Mouse (Mus musculus) stomach, embryonic 14.5 days (tissue): Measurements from ENCODE around the gene Ank3. TPM values are rescaled to one million over a fixed set of nuclear protein-coding genes. Genes with fewer than 3 reads are reported as not detected.

Experiments used
- ATAC-seq: fragments of 200-750 bp; cut with Nextera tagmentation; 2 replicates; pipeline ENCODE4 v1.8.0; 2017; ENCODE audit warnings: low read depth, moderate TSS enrichment; ENCODE audit not compliant: insufficient number of reproducible peaks, insufficient read depth, low FRiP score
- H3K27ac ChIP-seq: fragments of 300-500 bp; sonication (generic); 2 replicates; pipeline ENCODE4 v1.5.1; 2014; ENCODE audit warnings: mild to moderate bottlenecking, low read length, moderate library complexity, mixed read lengths
- H3K27me3 ChIP-seq: fragments of 300-500 bp; sonication (generic); 2 replicates; pipeline ENCODE4 v1.6.1; 2014; ENCODE audit warnings: low read length, control low read depth, mixed read lengths; ENCODE audit not compliant: control insufficient read depth, insufficient read depth
- H3K36me3 ChIP-seq: fragments of 300-500 bp; sonication (generic); 2 replicates; pipeline ENCODE4 v1.6.1; 2014; ENCODE audit warnings: mild to moderate bottlenecking, control low read depth, low read length, moderate library complexity, mixed read lengths; ENCODE audit not compliant: control insufficient read depth, insufficient read depth
- H3K4me1 ChIP-seq: fragments of 300-500 bp; sonication (generic); 2 replicates; pipeline ENCODE4 v1.6.1; 2014; ENCODE audit warnings: low read length, control low read depth, mixed read lengths; ENCODE audit not compliant: control insufficient read depth, insufficient read depth
- H3K4me2 ChIP-seq: fragments of 300-500 bp; sonication (generic); replicated peaks from 2 replicates; pipeline ENCODE4 v1.6.1; 2014; ENCODE audit warnings: low read depth, low read length, control low read depth
- H3K4me3 ChIP-seq: fragments of 300-500 bp; sonication (generic); 2 replicates; pipeline ENCODE4 v1.5.1; 2014; ENCODE audit warnings: low read depth, low read length, control low read depth
- H3K9ac ChIP-seq: fragments of 300-500 bp; sonication (generic); replicated peaks from 2 replicates; pipeline ENCODE4 v1.6.1; 2014; ENCODE audit warnings: low read depth, mild to moderate bottlenecking, control low read depth, low read length, moderate library complexity, mixed read lengths
- H3K9me3 ChIP-seq: fragments of 300-500 bp; sonication (generic); 2 replicates; pipeline ENCODE4 v1.6.1; 2016; ENCODE audit warnings: low read depth, low read length, control low read depth; ENCODE audit not compliant: control insufficient read depth
- WGBS: fragments of 180-500 bp; shearing (Covaris S2); extraction: QIAGEN DNeasy Blood & Tissue Kit; methylation state at CpG from one replicate; pipeline ENCODE4 v1.1.7; 2014; 5-methylcytosine and 5-hydroxymethylcytosine counted together
- polyA plus RNA-seq: library from polyadenylated mRNA; unstranded; fragments of >200 nt; fragmentation: Nextera tagmentation; extraction: Ambion mirVana; gene quantifications from 2 replicates; pipeline ENCODE4 v1.2.1, GENCODE M21; 2014

The Ank3 gene
- polyA plus RNA-seq, 1 experiment from 2014 or later, result 46.1 TPM

DNA sequence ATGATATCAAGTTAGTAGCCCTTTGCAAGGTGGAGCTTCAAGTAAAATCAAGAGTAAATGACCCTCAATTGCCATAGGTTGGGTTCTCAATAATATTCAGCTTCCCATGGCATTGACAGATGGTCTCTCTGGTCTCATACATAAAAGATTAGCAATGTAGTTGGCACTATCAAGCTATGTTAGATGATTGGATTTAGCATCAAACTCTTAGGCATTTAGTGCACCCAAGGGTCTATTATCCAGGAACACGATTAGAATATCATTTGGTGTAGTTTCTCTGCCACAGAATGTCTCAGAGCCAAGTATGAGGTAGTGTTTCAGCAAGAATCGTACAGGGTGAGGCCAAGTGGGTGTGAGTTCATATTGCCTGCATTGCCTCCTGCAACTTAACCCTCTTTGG lies 68.6 kb downstream of the Ank3 start:
- WGBS, result 82% methylated on average over 2 of the region's 2 CpGs
- no peak for ATAC-seq

DNA sequence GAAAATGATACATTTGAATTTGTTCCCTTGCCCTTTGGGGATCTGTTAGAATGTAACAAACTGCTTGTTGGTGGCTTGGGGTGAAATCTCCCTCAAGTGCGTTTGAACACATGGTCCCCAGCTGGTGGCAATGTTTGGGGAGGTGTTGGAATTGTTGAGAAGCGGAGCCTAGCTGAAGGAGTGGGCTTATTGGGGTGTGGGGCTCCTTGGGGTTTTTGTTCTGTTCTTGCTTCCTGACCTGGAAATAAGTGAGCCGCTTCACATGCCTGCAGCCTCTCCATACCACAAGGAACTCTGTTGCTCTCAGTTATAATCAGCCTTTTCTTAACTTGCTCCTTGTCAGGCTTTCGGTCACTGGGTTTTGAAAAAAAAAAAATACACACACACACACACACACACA lies 73.3 kb downstream of the Ank3 start:
- Histone ChIP-seq H3K36me3 (no peaks in the 10 kb centered on the region), H3K4me3 (no peak overlapping the region), H3K27ac (no peak overlapping the region), H3K9me3 (no peaks in the 10 kb centered on the region), H3K4me2 (no peak overlapping the region), H3K9ac (no peak overlapping the region), H3K4me1 (no peaks in the 10 kb centered on the region), H3K27me3 (no peaks in the 10 kb centered on the region)
- 77% methylated on average over 4 of the region's 4 CpGs for WGBS
- no peak for ATAC-seq

More for the DNA sequence above, 68.6 kb downstream of the Ank3 start:
- Histone ChIP-seq H3K36me3 (no peaks in the 10 kb centered on the region), H3K4me2 (no peak overlapping the region), H3K4me1 (no peaks in the 10 kb centered on the region), H3K9me3 (no peaks in the 10 kb centered on the region), H3K4me3 (no peak overlapping the region), H3K27ac (no peak overlapping the region), H3K27me3 (no peaks in the 10 kb centered on the region), H3K9ac (no peak overlapping the region)

GRCm38 (mm10) chr10:69476871-69477270 lies 78.3 kb downstream of the Ank3 start:
- WGBS, result 15% methylated on average over 1 of the region's 1 CpGs
- no peak overlapping the region for H3K9ac ChIP-seq

DNA sequence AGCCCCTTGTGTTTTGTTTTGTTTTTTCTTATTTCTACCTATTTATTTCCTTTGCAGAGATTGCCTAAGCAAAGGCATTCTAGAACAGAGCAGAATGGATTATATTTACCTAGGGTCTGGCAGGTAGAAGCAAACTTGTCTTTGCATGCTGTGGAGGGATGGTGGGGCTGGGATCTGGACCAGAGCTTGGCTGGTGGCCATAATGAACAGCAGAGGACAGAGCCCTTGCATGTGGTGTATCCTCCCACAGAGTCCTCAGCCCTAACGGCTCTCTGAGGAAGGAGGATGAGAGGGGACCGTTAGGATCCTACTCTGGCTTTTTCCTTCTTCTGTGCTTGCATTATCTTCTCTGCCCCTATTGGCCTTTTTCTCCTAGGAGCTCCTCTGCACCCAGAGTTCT lies 79.1 kb downstream of the Ank3 start:
- Histone ChIP-seq H3K36me3 (no peaks in the 10 kb centered on the region), H3K27ac (no peak overlapping the region)
- WGBS, result 52% methylated on average over 2 of the region's 2 CpGs

More at GRCm38 (mm10) chr10:69476871-69477270, 78.3 kb downstream of the Ank3 start:
- Histone ChIP-seq H3K27me3 (no peaks in the 10 kb centered on the region), H3K4me2 (no peak overlapping the region), H3K4me1 (no peaks in the 10 kb centered on the region), H3K4me3 (no peak overlapping the region), H3K9me3 (no peaks in the 10 kb centered on the region), H3K36me3 (no peaks in the 10 kb centered on the region), H3K27ac (no peak overlapping the region)
- no peak for ATAC-seq

GRCm38 (mm10) chr10:69478831-69479230 lies 80.3 kb downstream of the Ank3 start:
- 63% methylated on average over 3 of the region's 3 CpGs for WGBS
- Histone ChIP-seq H3K27me3 (no peaks in the 10 kb centered on the region), H3K4me1 (no peaks in the 10 kb centered on the region), H3K27ac (no peak overlapping the region), H3K4me2 (no peak overlapping the region), H3K36me3 (no peaks in the 10 kb centered on the region), H3K9ac (no peak overlapping the region), H3K4me3 (no peak overlapping the region), H3K9me3 (no peaks in the 10 kb centered on the region)
- ATAC-seq, result no peak

More for the DNA sequence above, 79.1 kb downstream of the Ank3 start:
- no peak for ATAC-seq
- H3K4me3 ChIP-seq, result no peak overlapping the region
- H3K9ac ChIP-seq, result no peak overlapping the region
- no peaks in the 10 kb centered on the region for H3K9me3 ChIP-seq
- H3K4me1 ChIP-seq, result no peaks in the 10 kb centered on the region
- H3K27me3 ChIP-seq, result no peaks in the 10 kb centered on the region
- H3K4me2 ChIP-seq, result no peak overlapping the region

- Histone ChIP-seq H3K4me2 (no peak overlapping the region), H3K4me3 (no peak overlapping the region), H3K27me3 (no peaks in the 10 kb centered on the region), H3K9ac (no peak overlapping the region), H3K4me1 (no peaks in the 10 kb centered on the region), H3K9me3 (no peaks in the 10 kb centered on the region), H3K36me3 (no peaks in the 10 kb centered on the region), H3K27ac (no peak overlapping the region)
- no peak for ATAC-seq
- whole genome bisulfite sequencing, result 91% methylated on average over 6 of the region's 6 CpGs
Measured at GRCm38 (mm10) chr10:69485191-69485786, 86.7 kb downstream of the Ank3 start.

DNA sequence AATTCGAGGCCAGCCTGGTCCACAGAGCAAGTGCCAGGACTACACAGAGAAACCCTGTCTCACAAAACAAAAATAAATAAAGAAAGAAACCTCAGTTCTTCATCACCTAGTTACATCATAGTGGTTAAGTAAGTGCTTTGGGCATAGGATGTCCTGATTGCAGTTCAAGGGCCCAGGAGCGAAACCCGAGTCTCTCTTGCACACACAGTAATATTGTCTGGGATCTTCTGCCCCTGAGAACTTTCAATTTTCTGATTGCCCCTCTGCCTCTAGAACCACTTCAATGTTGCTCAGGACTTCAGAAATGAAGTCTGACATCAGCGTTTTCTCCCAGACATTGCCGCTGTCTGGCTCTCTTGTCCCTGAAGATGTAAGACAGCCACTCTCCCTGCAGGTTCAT lies 91.6 kb downstream of the Ank3 start:
- H3K36me3 ChIP-seq, result no peaks in the 10 kb centered on the region
- 89% methylated on average over 5 of the region's 5 CpGs for WGBS
- no peak overlapping the region for H3K9ac ChIP-seq
- no peak overlapping the region for H3K4me3 ChIP-seq
- H3K4me1 ChIP-seq, result no peaks in the 10 kb centered on the region
- H3K27me3 ChIP-seq, result no peaks in the 10 kb centered on the region
- ATAC-seq, result no peak
- no peak overlapping the region for H3K27ac ChIP-seq
- no peaks in the 10 kb centered on the region for H3K9me3 ChIP-seq
- H3K4me2 ChIP-seq, result no peak overlapping the region

DNA sequence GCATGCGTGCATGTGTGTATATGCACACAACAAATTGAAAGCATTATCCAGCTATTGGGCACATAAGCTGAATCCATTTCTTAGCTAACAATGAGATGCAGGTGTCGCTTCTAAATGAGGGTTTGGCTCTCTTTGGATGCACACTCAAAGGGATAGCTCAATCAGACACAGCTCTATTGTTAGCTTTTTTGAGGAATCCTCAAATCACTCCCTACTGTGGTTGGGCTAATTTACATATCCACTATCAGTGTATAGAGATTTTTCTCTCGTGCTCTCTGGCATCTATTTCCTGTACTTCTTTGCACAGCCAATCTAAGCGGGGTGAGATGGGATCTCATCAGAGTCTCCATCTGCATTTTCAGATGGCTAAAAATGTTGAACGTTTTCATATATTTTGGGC lies 93.4 kb downstream of the Ank3 start:
- ATAC-seq, result no peak
- WGBS, result 78% methylated on average over 5 of the region's 5 CpGs
- H3K4me3 ChIP-seq, result no peak overlapping the region
- H3K4me2 ChIP-seq, result no peak overlapping the region
- H3K36me3 ChIP-seq, result no peaks in the 10 kb centered on the region
- H3K27ac ChIP-seq, result no peak overlapping the region
- no peak overlapping the region for H3K9ac ChIP-seq
- H3K9me3 ChIP-seq, result no peaks in the 10 kb centered on the region
- H3K27me3 ChIP-seq, result no peaks in the 10 kb centered on the region
- H3K4me1 ChIP-seq, result no peaks in the 10 kb centered on the region

- no peak overlapping the region for H3K4me3 ChIP-seq
- H3K9me3 ChIP-seq, result no peaks in the 10 kb centered on the region
- no peak for ATAC-seq
- no peak overlapping the region for H3K27ac ChIP-seq
- H3K9ac ChIP-seq, result no peak overlapping the region
- H3K4me2 ChIP-seq, result no peak overlapping the region
- no peaks in the 10 kb centered on the region for H3K27me3 ChIP-seq
- WGBS, result 84% methylated on average over 17 of the region's 17 CpGs
- H3K4me1 ChIP-seq, result peaks cover 3% of the 10 kb centered on the region; the same call in 1 of the 2 replicates
- H3K36me3 ChIP-seq, result no peaks in the 10 kb centered on the region
Measured at GRCm38 (mm10) chr10:69497382-69497781, 98.8 kb downstream of the Ank3 start.
